Mouse (Mus musculus) kidney, embryonic 16.5 days (tissue): ENCODE measurements around the gene Car9. TPM values are rescaled to one million over a fixed set of nuclear protein-coding genes. Genes with fewer than 3 reads are reported as not detected.

Experiments
- ATAC-seq: fragments of 200-750 bp; cut with Nextera tagmentation; 2 replicates; pipeline ENCODE4 v1.8.0; 2017; ENCODE audit warnings: moderate TSS enrichment; ENCODE audit not compliant: low FRiP score, low TSS enrichment
- H3K27ac ChIP-seq: fragments of 300-500 bp; sonication (generic); 2 replicates; pipeline ENCODE4 v1.5.1; 2014; ENCODE audit warnings: low read length
- H3K27me3 ChIP-seq: fragments of 300-500 bp; sonication (generic); 2 replicates; pipeline ENCODE4 v1.6.1; 2014; ENCODE audit warnings: low read length, control low read depth, mixed read lengths; ENCODE audit not compliant: insufficient read depth
- H3K36me3 ChIP-seq: fragments of 300-500 bp; sonication (generic); 2 replicates; pipeline ENCODE4 v1.6.1; 2014; ENCODE audit warnings: low read length, control low read depth, mixed read lengths; ENCODE audit not compliant: insufficient read depth
- H3K4me1 ChIP-seq: fragments of 300-500 bp; sonication (generic); 2 replicates; pipeline ENCODE4 v1.6.1; 2014; ENCODE audit warnings: low read length, control low read depth, mixed read lengths; ENCODE audit not compliant: insufficient read depth
- H3K4me2 ChIP-seq: fragments of 300-500 bp; sonication (generic); replicated peaks from 2 replicates; pipeline ENCODE4 v1.6.1; 2014; ENCODE audit warnings: low read depth, low read length
- H3K4me3 ChIP-seq: fragments of 300-500 bp; sonication (generic); 2 replicates; pipeline ENCODE4 v1.5.1; 2014; ENCODE audit warnings: mild to moderate bottlenecking, low read length
- H3K9ac ChIP-seq: fragments of 300-500 bp; sonication (generic); replicated peaks from 2 replicates; pipeline ENCODE4 v1.6.1; 2014; ENCODE audit warnings: low read length
- H3K9me3 ChIP-seq: fragments of 300-500 bp; sonication (generic); 2 replicates; pipeline ENCODE4 v1.6.1; 2016; ENCODE audit warnings: low read length, control low read depth
- WGBS: fragments of 180-500 bp; shearing (Covaris S2); extraction: QIAGEN DNeasy Blood & Tissue Kit; methylation state at CpG from one replicate; pipeline ENCODE4 v1.1.7; 2014; 5-methylcytosine and 5-hydroxymethylcytosine counted together
- polyA plus RNA-seq: library from polyadenylated mRNA; unstranded; fragments of >200 nt; fragmentation: Nextera tagmentation; extraction: Ambion mirVana; gene quantifications from 2 replicates; pipeline ENCODE4 v1.2.1, GENCODE M21; 2015

Car9 gene
- polyA plus RNA-seq, 1 experiment from 2014 or later: 1.5 TPM

GRCm38 (mm10) chr4:43558631-43559356 is 52.0 kb downstream of the Car9 start:
- peaks cover 51% of the 10 kb centered on the region for H3K4me1 ChIP-seq
- H3K9me3 ChIP-seq: no peaks in the 10 kb centered on the region
- peaks cover 30% of the 10 kb centered on the region for H3K36me3 ChIP-seq
- peak overlapping the region; percentile 82 for H3K4me3 ChIP-seq
- H3K27me3 ChIP-seq: no peaks in the 10 kb centered on the region
- H3K9ac ChIP-seq: peak overlapping the region; percentile 57
- peak overlapping the region; percentile 93 for H3K27ac ChIP-seq
- H3K4me2 ChIP-seq: peak overlapping the region; percentile 73
- peak; percentile 40 for ATAC-seq
- 19% methylated on average over 13 of the region's 13 CpGs for WGBS

GRCm38 (mm10) chr4:43559519-43560242 is 52.9 kb downstream of the Car9 start:
- H3K27me3 ChIP-seq: no peaks in the 10 kb centered on the region
- peak overlapping the region; percentile 100 for H3K27ac ChIP-seq
- H3K4me3 ChIP-seq: peak overlapping the region; percentile 82
- peaks cover 23% of the 10 kb centered on the region for H3K36me3 ChIP-seq
- WGBS: 66% methylated on average over 13 of the region's 13 CpGs
- peak overlapping the region; percentile 95 for H3K9ac ChIP-seq
- no peaks in the 10 kb centered on the region for H3K9me3 ChIP-seq
- peak overlapping the region; percentile 73 for H3K4me2 ChIP-seq
- ATAC-seq: no peak
- peaks cover 56% of the 10 kb centered on the region for H3K4me1 ChIP-seq

GRCm38 (mm10) chr4:43560243-43560611 is 53.5 kb downstream of the Car9 start:
- Histone ChIP-seq H3K27ac (peak overlapping the region; percentile 100; the same call in 1 of the 2 replicates), H3K4me2 (peak overlapping the region; percentile 73), H3K4me3 (peak overlapping the region; percentile 82), H3K27me3 (no peaks in the 10 kb centered on the region), H3K4me1 (peaks cover 56% of the 10 kb centered on the region), H3K36me3 (peaks cover 22% of the 10 kb centered on the region), H3K9ac (peak overlapping the region; percentile 95), H3K9me3 (no peaks in the 10 kb centered on the region)
- ATAC-seq: no peak
- WGBS: 21% methylated on average over 6 of the region's 6 CpGs

GRCm38 (mm10) chr4:43560976-43561375 is 54.2 kb downstream of the Car9 start:
- Histone ChIP-seq H3K9me3 (no peaks in the 10 kb centered on the region), H3K4me2 (peak overlapping the region; percentile 73), H3K9ac (peak overlapping the region; percentile 95), H3K27ac (peak overlapping the region; percentile 100), H3K36me3 (peaks cover 22% of the 10 kb centered on the region), H3K4me3 (peak overlapping the region; percentile 82), H3K27me3 (no peaks in the 10 kb centered on the region), H3K4me1 (peaks cover 56% of the 10 kb centered on the region)
- 15% methylated on average over 2 of the region's 2 CpGs for WGBS
- no peak for ATAC-seq

- WGBS: 2% methylated on average over 16 of the region's 16 CpGs
- H3K9ac ChIP-seq: peak overlapping the region; percentile 95
- H3K36me3 ChIP-seq: peaks cover 23% of the 10 kb centered on the region
- H3K27me3 ChIP-seq: no peaks in the 10 kb centered on the region
- peak overlapping the region; percentile 73 for H3K4me2 ChIP-seq
- no peak for ATAC-seq
- H3K9me3 ChIP-seq: no peaks in the 10 kb centered on the region
- H3K4me1 ChIP-seq: peaks cover 56% of the 10 kb centered on the region
- H3K4me3 ChIP-seq: peak overlapping the region; percentile 82
- H3K27ac ChIP-seq: peak overlapping the region; percentile 100
Measured at GRCm38 (mm10) chr4:43561436-43561996, 54.8 kb downstream of the Car9 start.

- H3K9ac ChIP-seq: peak within 1 kb of the TSS; percentile 95
- peak; percentile 93 for ATAC-seq
- peak within 1 kb of the TSS; percentile 100 for H3K27ac ChIP-seq
- no peaks in the 10 kb centered on the region for H3K27me3 ChIP-seq
- H3K4me2 ChIP-seq: peak within 1 kb of the TSS; percentile 93
- no peaks in the 10 kb centered on the region for H3K9me3 ChIP-seq
- H3K36me3 ChIP-seq: peaks cover 26% of the 10 kb centered on the region
- peaks cover 54% of the 10 kb centered on the region for H3K4me1 ChIP-seq
- WGBS: 0% methylated on average over 62 of the region's 62 CpGs
- peak within 1 kb of the TSS; percentile 82 for H3K4me3 ChIP-seq
Measured at GRCm38 (mm10) chr4:43561997-43562768, 55.4 kb downstream of the Car9 start, which contains the start of the genes Creb3 and Tln1. Gene Creb3, plus strand, starts transcription at chr4:43562332. Gene Tln1, minus strand, starts transcription at chr4:43562691.

GRCm38 (mm10) chr4:43562769-43563600 is 56.2 kb downstream of the Car9 start:
- 2% methylated on average over 22 of the region's 22 CpGs for WGBS
- peak; percentile 5 for ATAC-seq
- Histone ChIP-seq H3K36me3 (peaks cover 34% of the 10 kb centered on the region), H3K9me3 (no peaks in the 10 kb centered on the region), H3K4me2 (peak overlapping the region; percentile 93), H3K27me3 (no peaks in the 10 kb centered on the region), H3K27ac (peak overlapping the region; percentile 100), H3K9ac (peak overlapping the region; percentile 71), H3K4me3 (peak overlapping the region; percentile 82), H3K4me1 (peaks cover 46% of the 10 kb centered on the region)
